In genomic region chr10:43172554-43172953, GRCm38 (mm10) we compare ENCODE assay signal across 8 mouse cellular contexts. TPM values are rescaled to one million over a fixed set of nuclear protein-coding genes. Genes with fewer than 3 reads are reported as not detected.
DNase-seq lines count a peak whose midpoint lies in the region; ATAC-seq and TF ChIP-seq lines count a peak whose summit lies in the region.

No protein-coding gene starts in this region.

- H3K9me3 ChIP-seq in heart, embryonic 11.5 days (replicated peaks; ENCODE audit: control insufficient read depth, low read length), result no peaks in the 10 kb centered on the region
- no peaks in the 10 kb centered on the region for H3K9me3 ChIP-seq in embryonic facial prominence, embryonic 12.5 days
- no peaks in the 10 kb centered on the region for H3K9me3 ChIP-seq in hindbrain, postnatal 0 days (ENCODE audit: low read length)
- no peaks in the 10 kb centered on the region for H3K9me3 ChIP-seq in midbrain, postnatal 0 days (ENCODE audit: low read length)

- H3K36me3 ChIP-seq in heart, embryonic 11.5 days (ENCODE audit: control insufficient read depth, insufficient read depth, low read length), result no peaks in the 10 kb centered on the region
- H3K36me3 ChIP-seq in embryonic facial prominence, embryonic 12.5 days, result no peaks in the 10 kb centered on the region
- H3K36me3 ChIP-seq in hindbrain, postnatal 0 days (ENCODE audit: insufficient read depth, low read length), result no peaks in the 10 kb centered on the region
- no peaks in the 10 kb centered on the region for H3K36me3 ChIP-seq in midbrain, postnatal 0 days (ENCODE audit: insufficient read depth, low read length)

- 8% methylated on average over 8 of the region's 8 CpGs for WGBS in heart, embryonic 11.5 days (ENCODE audit: insufficient replicate concordance)
- WGBS in embryonic facial prominence, embryonic 12.5 days, result 2% methylated on average over 8 of the region's 8 CpGs
- 2% methylated on average over 8 of the region's 8 CpGs for WGBS in hindbrain, postnatal 0 days
- 2% methylated on average over 8 of the region's 8 CpGs for WGBS in midbrain, postnatal 0 days

- H3K27ac ChIP-seq in heart, embryonic 11.5 days (ENCODE audit: low read depth, low read length), result no peak overlapping the region
- H3K27ac ChIP-seq in embryonic facial prominence, embryonic 12.5 days, result peak overlapping the region; percentile 30; the same call in 1 of the 2 replicates
- 0 out of 2 replicates have a peak overlapping the region, but pooled peaks have one; percentile 92 for H3K27ac ChIP-seq in hindbrain, postnatal 0 days
- peak overlapping the region; percentile 96 for H3K27ac ChIP-seq in midbrain, postnatal 0 days (ENCODE audit: low read depth, low read length)

- TF ChIP-seq CTCF in hindbrain, postnatal 0 days (IDR thresholded peaks at IDR 0.05; ENCODE audit: low read depth), result no peak
- TF ChIP-seq CTCF in midbrain, postnatal 0 days (IDR thresholded peaks at IDR 0.05), result no peak

- peaks cover 18% of the 10 kb centered on the region for H3K27me3 ChIP-seq in heart, embryonic 11.5 days (ENCODE audit: control insufficient read depth, insufficient read depth, low read length)
- no peaks in the 10 kb centered on the region; the same call in 1 of the 2 replicates for H3K27me3 ChIP-seq in embryonic facial prominence, embryonic 12.5 days
- H3K27me3 ChIP-seq in hindbrain, postnatal 0 days (ENCODE audit: insufficient read depth, low read length), result no peaks in the 10 kb centered on the region
- no peaks in the 10 kb centered on the region for H3K27me3 ChIP-seq in midbrain, postnatal 0 days (ENCODE audit: insufficient read depth, low read length)

- peaks cover 12% of the 10 kb centered on the region for H3K4me1 ChIP-seq in heart, embryonic 11.5 days (ENCODE audit: control insufficient read depth, insufficient read depth, low read length)
- H3K4me1 ChIP-seq in embryonic facial prominence, embryonic 12.5 days, result peaks cover 17% of the 10 kb centered on the region
- H3K4me1 ChIP-seq in hindbrain, postnatal 0 days (ENCODE audit: insufficient read depth, low read length), result peaks cover 10% of the 10 kb centered on the region; the same call in 1 of the 2 replicates
- peaks cover 5% of the 10 kb centered on the region; the same call in 1 of the 2 replicates for H3K4me1 ChIP-seq in midbrain, postnatal 0 days (ENCODE audit: insufficient read depth, low read length)

- no peak for ATAC-seq in heart, embryonic 11.5 days (replicated peaks; ENCODE audit: insufficient number of reproducible peaks, low FRiP score, low TSS enrichment)
- ATAC-seq in embryonic facial prominence, embryonic 12.5 days (ENCODE audit: insufficient number of reproducible peaks, insufficient read depth, low FRiP score, low TSS enrichment), result no peak
- ATAC-seq in hindbrain, postnatal 0 days, result no peak
- ATAC-seq in midbrain, postnatal 0 days (ENCODE audit: low FRiP score), result no peak
- no peak for ATAC-seq in megakaryocyte-erythroid progenitor cell, adult 5-6 weeks (replicated peaks; ENCODE audit: low FRiP score, low TSS enrichment, poor library complexity, severe bottlenecking)

- intact Hi-C loops in heart, postnatal 14 days (cut with DNase I), result loop anchor here (5.0 kb wide), 2 partner anchors 135 to 165 kb away; no protein-coding TSS in a partner anchor

- H3K4me3 ChIP-seq in heart, embryonic 11.5 days (ENCODE audit: low read depth, low read length), result peak overlapping the region; percentile 73
- H3K4me3 ChIP-seq in embryonic facial prominence, embryonic 12.5 days, result peak overlapping the region; percentile 73
- peak overlapping the region; percentile 74 for H3K4me3 ChIP-seq in hindbrain, postnatal 0 days (ENCODE audit: low read length)
- H3K4me3 ChIP-seq in midbrain, postnatal 0 days (ENCODE audit: low read depth, low read length), result peak overlapping the region; percentile 97

- H3K9ac ChIP-seq in heart, embryonic 11.5 days (ENCODE audit: low read depth, low read length), result no peak overlapping the region
- H3K9ac ChIP-seq in embryonic facial prominence, embryonic 12.5 days, result peak overlapping the region; percentile 88
- H3K9ac ChIP-seq in hindbrain, postnatal 0 days (replicated peaks; ENCODE audit: low read length), result peak overlapping the region; percentile 86
- H3K9ac ChIP-seq in midbrain, postnatal 0 days (replicated peaks; ENCODE audit: low read length, poor library complexity, severe bottlenecking), result peak overlapping the region; percentile 91

- peak overlapping the region; percentile 85 for H3K4me2 ChIP-seq in heart, embryonic 11.5 days
- peak overlapping the region; percentile 84 for H3K4me2 ChIP-seq in embryonic facial prominence, embryonic 12.5 days (replicated peaks)
- H3K4me2 ChIP-seq in hindbrain, postnatal 0 days (ENCODE audit: low read depth, low read length), result peak overlapping the region; percentile 83
- peak overlapping the region; percentile 88 for H3K4me2 ChIP-seq in midbrain, postnatal 0 days (ENCODE audit: low read depth, low read length, poor library complexity, severe bottlenecking)

- no peak for DNase-seq in heart, postnatal 14 days
- DNase-seq in hindbrain, postnatal 0 days (ENCODE audit: low spot score), result no peak
- DNase-seq in midbrain, postnatal 0 days (ENCODE audit: low spot score), result no peak
- DNase-seq in cerebellum, adult 9-11 months, result no peak
- no peak for DNase-seq in T-cell, adult 2 months (ENCODE audit: low spot score)

RNA-seq across cellular contexts. Expression of gene Sobp, which starts 1.8 kb away (rescaled TPM):
- 1.9 and 2.4 TPM in 2 replicates for polyA plus RNA-seq in heart, embryonic 11.5 days (2014; fragmentation: Nextera tagmentation; extraction: Ambion mirVana)
- 10 to 100 TPM; 14.4 to 14.6 TPM for total RNA-seq in heart, postnatal 14 days (2021)
- 6.8 and 7.7 TPM in 2 replicates for polyA plus RNA-seq in embryonic facial prominence, embryonic 12.5 days (2016; fragmentation: Nextera tagmentation; extraction: Ambion mirVana)
- 21.4 and 26.1 TPM in 2 replicates for total RNA-seq in hindbrain, postnatal 0 days (2014; rRNA removed)
- polyA plus RNA-seq in hindbrain, postnatal 0 days (2015; fragmentation: Nextera tagmentation; extraction: Ambion mirVana), result 11.9 and 13.8 TPM in 2 replicates
- total RNA-seq in midbrain, postnatal 0 days (2014; rRNA removed), result 30.5 and 34.2 TPM in 2 replicates
- 14.0 and 17.0 TPM in 2 replicates for polyA plus RNA-seq in midbrain, postnatal 0 days (2015; fragmentation: Nextera tagmentation; extraction: Ambion mirVana)
- not detected in 2 replicates for total RNA-seq in megakaryocyte-erythroid progenitor cell, adult 5-6 weeks (2014; fragmentation: Nextera tagmentation)
- total RNA-seq in megakaryocyte-erythroid progenitor cell, adult 5-6 weeks (2017), result not detected in 2 replicates

RNA-seq across cellular contexts. Expression of gene 9030612E09Rik, which starts 1.9 kb away (rescaled TPM):
- 0.36 and 0.42 TPM in 2 replicates for polyA plus RNA-seq in heart, embryonic 11.5 days (2014; fragmentation: Nextera tagmentation; extraction: Ambion mirVana)
- total RNA-seq in heart, postnatal 14 days (2021), result 1 to 10 TPM; 2.5 to 2.8 TPM
- polyA plus RNA-seq in embryonic facial prominence, embryonic 12.5 days (2016; fragmentation: Nextera tagmentation; extraction: Ambion mirVana), result 1.8 and 2.1 TPM in 2 replicates
- 0.58 and 0.73 TPM in 2 replicates for total RNA-seq in hindbrain, postnatal 0 days (2014; rRNA removed)
- polyA plus RNA-seq in hindbrain, postnatal 0 days (2015; fragmentation: Nextera tagmentation; extraction: Ambion mirVana), result 1.7 and 1.9 TPM in 2 replicates
- 0.93 and 2.5 TPM in 2 replicates for total RNA-seq in midbrain, postnatal 0 days (2014; rRNA removed)
- polyA plus RNA-seq in midbrain, postnatal 0 days (2015; fragmentation: Nextera tagmentation; extraction: Ambion mirVana), result 1.5 and 1.6 TPM in 2 replicates
- not detected in 2 replicates for total RNA-seq in megakaryocyte-erythroid progenitor cell, adult 5-6 weeks (2014; fragmentation: Nextera tagmentation)
- total RNA-seq in megakaryocyte-erythroid progenitor cell, adult 5-6 weeks (2017), result not detected in 2 replicates

RNA-seq across cellular contexts. Expression of gene Pdss2, which starts 48.7 kb away (rescaled TPM):
- 10.6 and 11.6 TPM in 2 replicates for polyA plus RNA-seq in heart, embryonic 11.5 days (2014; fragmentation: Nextera tagmentation; extraction: Ambion mirVana)
- total RNA-seq in heart, postnatal 14 days (2021), result 10 to 100 TPM; 23.7 to 27.3 TPM
- 13.3 and 15.4 TPM in 2 replicates for polyA plus RNA-seq in embryonic facial prominence, embryonic 12.5 days (2016; fragmentation: Nextera tagmentation; extraction: Ambion mirVana)
- 18.3 and 20.9 TPM in 2 replicates for total RNA-seq in hindbrain, postnatal 0 days (2014; rRNA removed)
- 17.4 and 17.5 TPM in 2 replicates for polyA plus RNA-seq in hindbrain, postnatal 0 days (2015; fragmentation: Nextera tagmentation; extraction: Ambion mirVana)
- total RNA-seq in midbrain, postnatal 0 days (2014; rRNA removed), result 17.6 and 19.7 TPM in 2 replicates
- polyA plus RNA-seq in midbrain, postnatal 0 days (2015; fragmentation: Nextera tagmentation; extraction: Ambion mirVana), result 16.6 and 17.6 TPM in 2 replicates
- 18.9 and 20.2 TPM in 2 replicates for total RNA-seq in megakaryocyte-erythroid progenitor cell, adult 5-6 weeks (2014; fragmentation: Nextera tagmentation)
- total RNA-seq in megakaryocyte-erythroid progenitor cell, adult 5-6 weeks (2017), result 25.5 and 27.2 TPM in 2 replicates

Comparison
In these comparisons a context has a peak if more than half of its experiments do, and no peak if none do; other contexts are left out.
1. RNA of gene Sobp, which starts 1.8 kb away (total RNA-seq): 30.5 to 34.2 TPM in midbrain, postnatal 0 days, 21.4 to 26.1 TPM in hindbrain, postnatal 0 days and 14.4 to 14.6 TPM in heart, postnatal 14 days; not detected in megakaryocyte-erythroid progenitor cell, adult 5-6 weeks; every median in the first group is over 10 times any median in the second.
2. Peak in every context shown above with its lines, with median percentiles within 50 percentile points of each other: H3K4me2 ChIP-seq and H3K4me3 ChIP-seq.